Mouse (Mus musculus) bone marrow macrophage, adult 2 months (primary cell): ENCODE data around the gene Napepld. TPM values are rescaled to one million over a fixed set of nuclear protein-coding genes. Genes with fewer than 3 reads are reported as not detected.
A peak's percentile ranks its signal among the peaks of the same experiment; 100 is the strongest.

Experiments used
- H3K27ac ChIP-seq: 2 replicates; pipeline ENCODE4 v1.5.1; 2012; ENCODE audit warnings: low read depth, low read length; ENCODE audit not compliant: insufficient read depth
- H3K4me1 ChIP-seq: 2 replicates; pipeline ENCODE4 v1.6.1; 2012; ENCODE audit warnings: low read length; ENCODE audit not compliant: control insufficient read depth, insufficient read depth
- H3K4me3 ChIP-seq: 2 replicates; pipeline ENCODE4 v1.5.1; 2012; ENCODE audit warnings: mild to moderate bottlenecking, low read length, moderate library complexity; ENCODE audit not compliant: insufficient read depth
- CTCF ChIP-seq: IDR thresholded peaks from 2 replicates; pipeline ENCODE4 v1.5.1; 2012; ENCODE audit warnings: low read depth, mild to moderate bottlenecking, low read length, moderate library complexity
- POLR2A ChIP-seq: IDR thresholded peaks from 2 replicates; pipeline ENCODE4 v1.6.1; 2012; ENCODE audit warnings: mild to moderate bottlenecking, low read depth, low read length, borderline replicate concordance
- polyA plus RNA-seq: library from polyadenylated mRNA; stranded (reverse); fragments of >200 nt; gene quantifications from 2 replicates; pipeline ENCODE4 v1.2.4, GENCODE M21; 2012; ENCODE audit not compliant: missing spikeins, insufficient read depth, insufficient read length

Napepld gene
- 1.8 and 2.1 TPM in 2 replicates for polyA plus RNA-seq

DNA sequence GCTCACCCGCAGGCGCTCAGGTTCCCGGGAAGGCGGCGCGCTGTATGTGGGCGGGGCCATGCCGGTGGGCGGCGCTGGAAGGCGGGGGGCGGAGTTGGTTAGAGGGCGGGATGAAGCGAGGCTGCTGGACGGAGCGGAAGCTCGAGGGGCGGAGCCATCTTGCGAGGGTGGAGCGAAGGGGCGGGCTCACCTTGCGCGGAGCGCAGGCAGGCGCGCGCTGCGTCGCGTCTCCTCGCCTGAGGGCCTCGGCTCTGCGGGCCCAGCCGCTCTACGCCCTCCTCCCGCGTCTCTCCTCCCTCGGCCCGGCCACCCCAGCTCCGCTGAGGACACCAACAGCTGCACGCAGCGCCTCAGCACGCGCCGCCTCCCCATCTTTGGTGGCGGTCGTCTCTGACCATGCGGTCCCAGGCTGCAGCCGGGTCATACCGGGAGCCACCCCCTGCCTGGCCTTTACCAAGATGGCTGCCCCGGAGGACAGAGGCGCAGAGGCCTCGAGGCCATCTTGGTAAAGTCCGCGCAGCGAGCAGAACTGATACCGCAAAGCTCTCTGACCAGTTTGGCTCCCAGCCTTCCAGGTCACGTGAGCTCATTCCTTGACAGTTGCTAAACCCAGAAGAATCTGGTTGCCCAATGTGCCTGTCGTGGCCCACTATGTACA, at the start of gene Napepld:
Gene Napepld (minus strand): TSS at position 46 of the 658 bp plus-strand sequence.
- H3K27ac ChIP-seq, result peak within 1 kb of the TSS; percentile 100
- H3K4me3 ChIP-seq, result peak within 1 kb of the TSS; percentile 98
- TF ChIP-seq POLR2A, result no peak
- no peak for TF ChIP-seq CTCF

DNA sequence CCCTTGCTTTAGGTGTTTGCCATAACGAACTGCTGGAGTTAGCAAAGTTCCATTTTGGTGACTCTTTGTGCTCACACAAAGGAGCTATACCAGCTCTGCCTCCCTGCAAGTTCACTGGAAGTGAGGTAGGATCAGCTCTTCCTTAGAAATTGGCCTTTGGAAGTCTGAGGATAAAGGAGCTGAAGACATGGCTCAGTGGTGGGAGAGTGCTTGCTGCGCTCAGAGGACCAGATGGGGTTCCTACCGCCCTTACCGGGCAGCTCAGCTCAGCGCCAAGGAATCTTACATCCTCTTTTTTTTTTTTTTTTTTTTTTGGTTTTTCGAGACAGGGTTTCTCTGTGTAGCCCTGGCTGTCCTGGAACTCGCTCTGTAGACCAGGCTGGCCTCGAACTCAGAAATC, 44.8 kb upstream of the Napepld start:
- Histone ChIP-seq H3K4me3 (no peak overlapping the region), H3K4me1 (no peaks in the 10 kb centered on the region), H3K27ac (no peak overlapping the region)
- no peak for TF ChIP-seq POLR2A
- no peak for TF ChIP-seq CTCF

More for the DNA sequence above, at the start of gene Napepld:
- peaks cover 10% of the 10 kb centered on the region for H3K4me1 ChIP-seq

DNA sequence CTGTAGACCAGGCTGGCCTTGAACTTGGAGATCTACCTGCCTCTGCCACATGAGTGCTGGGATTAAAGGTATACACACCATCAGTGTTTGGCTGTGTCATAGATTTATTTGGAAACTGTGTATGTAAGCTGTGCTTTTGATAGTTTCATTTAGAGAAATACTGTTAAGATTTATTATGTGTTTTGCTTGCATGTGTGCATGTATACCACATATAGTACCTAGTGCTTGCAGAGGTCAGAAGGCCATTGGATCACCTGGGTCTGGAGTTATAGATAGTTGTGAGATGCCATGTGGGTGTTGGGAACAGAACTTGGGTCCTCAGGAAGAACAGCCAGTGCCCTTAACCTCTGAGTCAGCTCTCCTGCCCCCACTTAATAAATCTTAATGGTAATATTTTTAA, 43.5 kb upstream of the Napepld start:
- Histone ChIP-seq H3K27ac (no peak overlapping the region), H3K4me1 (no peaks in the 10 kb centered on the region), H3K4me3 (no peak overlapping the region)
- TF ChIP-seq POLR2A, result no peak
- TF ChIP-seq CTCF, result no peak

DNA sequence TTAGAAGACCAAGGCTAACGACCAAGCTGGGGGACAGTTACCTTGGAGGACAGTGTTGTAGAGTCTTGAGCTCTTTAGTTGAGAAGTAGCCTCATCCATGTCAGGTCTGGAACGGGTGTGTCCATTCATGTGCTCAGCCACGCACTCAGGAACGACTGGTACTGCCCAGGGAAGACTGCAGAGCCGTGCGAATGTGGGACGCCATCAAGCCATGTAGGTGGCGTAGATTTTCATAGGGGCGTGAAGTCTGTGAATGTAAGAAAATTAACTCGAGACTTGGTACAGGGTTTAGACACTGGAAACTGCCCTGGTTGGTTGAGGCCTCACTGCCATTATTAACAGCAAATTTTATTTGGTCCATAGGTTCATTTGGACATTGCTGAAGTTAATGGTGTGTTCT, 42.4 kb upstream of the Napepld start:
- H3K4me3 ChIP-seq, result no peak overlapping the region

DNA sequence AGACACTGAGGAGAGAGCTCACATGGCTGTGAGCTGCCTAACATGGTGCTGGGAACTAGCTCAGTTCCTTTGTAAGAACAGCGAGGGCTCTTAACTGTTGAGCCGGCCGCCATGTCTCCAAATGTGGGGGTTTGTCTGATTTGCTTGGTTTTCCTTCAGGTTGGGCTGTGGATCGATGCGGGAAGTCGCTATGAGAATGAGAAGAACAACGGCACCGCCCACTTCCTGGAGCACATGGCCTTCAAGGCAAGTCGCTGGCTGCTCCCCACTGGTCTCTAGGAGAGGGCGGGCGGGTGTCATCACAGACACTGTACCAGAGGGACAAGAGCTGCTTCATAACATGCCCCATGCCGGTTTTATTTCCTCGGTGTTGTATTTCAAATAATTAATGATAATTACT, 38.7 kb upstream of the Napepld start:
- H3K4me3 ChIP-seq, result no peak overlapping the region
- H3K27ac ChIP-seq, result no peak overlapping the region
- H3K4me1 ChIP-seq, result peaks cover 8% of the 10 kb centered on the region; the same call in 1 of the 2 replicates
- TF ChIP-seq POLR2A, result no peak
- no peak for TF ChIP-seq CTCF

More for the DNA sequence above, 42.4 kb upstream of the Napepld start:
- Histone ChIP-seq H3K4me1 (0 out of 2 replicates have a peak, but pooled peaks cover under 1% of the 10 kb centered on the region), H3K27ac (no peak overlapping the region)
- no peak for TF ChIP-seq POLR2A
- TF ChIP-seq CTCF, result no peak

DNA sequence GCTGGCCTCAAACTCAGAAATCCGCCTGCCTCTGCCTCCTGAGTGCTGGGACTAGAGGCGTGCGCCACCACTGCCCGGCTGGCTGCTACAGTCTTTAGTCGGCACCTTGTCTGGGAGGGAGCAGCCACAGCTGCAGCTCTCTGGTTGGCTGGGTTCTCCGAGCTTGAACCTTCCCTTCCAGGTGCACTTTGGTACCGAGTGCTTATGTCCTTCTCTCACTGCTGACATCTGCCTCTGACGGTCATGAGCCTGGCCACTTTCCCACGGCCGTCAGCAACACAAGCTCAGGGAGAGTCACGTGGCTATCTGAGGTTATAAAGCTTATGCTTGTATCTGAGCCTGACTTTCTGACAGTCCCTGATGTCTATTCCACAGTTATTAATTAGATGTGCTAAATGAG, 37.9 kb upstream of the Napepld start:
- no peak overlapping the region for H3K4me3 ChIP-seq
- peaks cover 8% of the 10 kb centered on the region; the same call in 1 of the 2 replicates for H3K4me1 ChIP-seq
- TF ChIP-seq POLR2A (no peak), CTCF (no peak)
- H3K27ac ChIP-seq, result no peak overlapping the region

DNA sequence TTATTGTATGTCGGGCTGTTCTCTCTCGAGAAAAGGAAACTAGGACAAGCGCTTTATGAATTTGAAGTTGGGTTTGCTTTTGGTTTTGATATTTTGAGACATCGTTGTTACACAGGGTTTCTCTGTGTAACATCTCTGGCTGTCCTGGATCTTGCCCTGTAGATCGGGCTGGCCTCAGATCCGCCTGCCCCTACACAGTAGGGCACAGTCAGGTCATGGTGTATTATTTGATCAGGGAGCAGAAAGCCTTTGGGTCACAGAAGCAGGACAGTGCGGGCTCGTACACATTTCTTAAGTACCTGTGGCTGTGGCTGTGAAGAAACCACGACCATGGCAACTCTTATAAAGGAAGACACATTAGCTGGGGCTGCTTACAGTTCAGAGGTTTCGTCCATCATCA, 36.4 kb upstream of the Napepld start:
- no peak overlapping the region for H3K27ac ChIP-seq
- peaks cover 8% of the 10 kb centered on the region; the same call in 1 of the 2 replicates for H3K4me1 ChIP-seq
- peak overlapping the region; percentile 84 for H3K4me3 ChIP-seq
- TF ChIP-seq CTCF (no peak), POLR2A (no peak)

DNA sequence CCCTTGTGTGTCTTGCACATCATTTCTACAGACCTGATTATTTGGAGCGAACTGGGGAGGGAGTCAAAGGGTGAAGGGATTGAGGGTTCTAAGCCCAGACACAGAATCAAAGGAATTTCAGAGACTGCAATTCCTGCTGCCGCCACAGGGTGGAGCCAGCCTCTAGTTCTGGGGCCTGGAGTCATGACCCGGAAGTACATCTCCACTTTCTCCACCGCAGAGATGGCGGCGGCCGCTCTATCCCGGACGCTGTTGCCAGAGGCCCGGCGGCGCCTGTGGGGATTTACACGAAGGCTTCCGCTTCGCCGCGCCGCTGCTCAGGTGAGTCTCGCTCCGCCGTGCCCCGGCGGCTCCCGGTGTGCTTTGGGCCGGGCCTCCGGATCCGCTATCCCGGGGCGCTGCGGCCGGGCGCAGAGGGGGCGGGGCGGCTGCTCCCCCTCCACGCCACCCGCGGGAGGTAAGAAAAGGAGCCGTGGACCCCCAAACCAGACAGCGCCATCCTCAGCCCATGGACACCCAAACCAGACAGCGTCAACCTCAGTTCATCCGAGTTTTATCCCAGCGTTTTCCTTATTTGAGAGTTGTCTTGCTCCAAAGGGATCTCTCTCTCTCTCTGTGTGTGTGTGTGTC, 35.9 kb upstream of the Napepld start, which contains the start of gene Pmpcb:
Gene Pmpcb (plus strand): TSS at position 186 of the 630 bp plus-strand sequence.
- TF ChIP-seq POLR2A (no peak), CTCF (peak; percentile 80)
- peaks cover 11% of the 10 kb centered on the region for H3K4me1 ChIP-seq
- H3K27ac ChIP-seq, result peak within 1 kb of the TSS; percentile 35; the same call in 1 of the 2 replicates

DNA sequence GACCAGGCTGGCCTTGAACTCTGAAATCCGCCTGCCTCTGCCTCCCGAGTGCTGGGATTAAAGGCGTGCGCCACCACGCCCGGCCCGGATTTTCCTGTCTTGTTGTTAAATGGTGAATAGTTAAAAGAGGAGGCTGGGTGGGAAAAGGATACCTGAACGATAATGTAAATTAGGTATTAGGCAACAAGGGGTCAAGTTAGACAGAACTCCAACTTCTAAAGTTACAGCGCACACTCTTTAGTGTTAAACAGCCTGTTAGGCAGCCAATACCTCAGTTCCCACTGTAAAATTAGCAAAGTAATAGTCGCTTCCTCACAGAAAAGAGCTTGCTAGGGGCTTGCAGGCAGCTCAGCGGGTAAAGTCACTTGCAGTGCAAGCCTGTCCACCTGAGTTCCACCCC, 34.9 kb upstream of the Napepld start:
- TF ChIP-seq CTCF, result no peak
- TF ChIP-seq POLR2A, result no peak
- Histone ChIP-seq H3K4me1 (peaks cover 11% of the 10 kb centered on the region), H3K4me3 (no peak overlapping the region), H3K27ac (no peak overlapping the region)

More for the DNA sequence above, 35.9 kb upstream of the Napepld start, which contains the start of gene Pmpcb:
- H3K4me3 ChIP-seq, result peak within 1 kb of the TSS; percentile 84

DNA sequence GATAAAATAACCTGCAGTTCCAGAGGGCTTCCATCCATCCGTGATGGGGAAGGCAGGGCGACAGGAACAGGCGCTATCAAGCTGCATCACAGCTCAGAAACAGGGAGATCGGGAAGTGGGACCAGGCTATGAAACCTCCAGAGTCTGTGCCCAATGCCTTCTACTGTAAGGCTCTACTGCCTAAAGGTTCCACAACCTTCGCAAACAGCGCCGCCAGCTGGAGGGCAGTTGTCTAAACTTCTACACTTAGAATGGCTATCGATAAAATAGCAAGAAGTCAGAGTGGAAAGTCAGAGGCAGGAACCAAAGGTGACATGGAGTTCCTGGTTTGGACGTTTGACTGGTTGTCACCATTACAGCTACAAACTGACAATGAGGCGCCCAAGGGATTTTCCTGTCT, 34.4 kb upstream of the Napepld start:
- Histone ChIP-seq H3K4me1 (peaks cover 11% of the 10 kb centered on the region), H3K27ac (no peak overlapping the region), H3K4me3 (no peak overlapping the region)
- no peak for TF ChIP-seq POLR2A
- peak; percentile 70 for TF ChIP-seq CTCF
